Mouse (Mus musculus) liver, embryonic 11.5 days (tissue): ENCODE measurements around the gene Mknk1. TPM values are rescaled to one million over a fixed set of nuclear protein-coding genes. Genes with fewer than 3 reads are reported as not detected.
A peak's percentile ranks its signal among the peaks of the same experiment; 100 is the strongest.

Source experiments
- ATAC-seq: fragments of 200-750 bp; cut with Nextera tagmentation; replicated peaks from 2 replicates; pipeline ENCODE4 v1.8.0; 2017; ENCODE audit warnings: moderate number of reproducible peaks, mild to moderate bottlenecking, moderate TSS enrichment, moderate library complexity; ENCODE audit not compliant: low FRiP score
- DNase-seq: peaks from one replicate; pipeline ENCODE4 v3.0.0-alpha.2; 2017; ENCODE audit warnings: low spot score
- H3K27ac ChIP-seq: fragments of 300-500 bp; sonication (generic); 2 replicates; pipeline ENCODE4 v1.5.1; 2014; ENCODE audit warnings: mild to moderate bottlenecking, low read depth, low read length, control low read depth
- H3K27me3 ChIP-seq: fragments of 300-500 bp; sonication (generic); replicated peaks from 2 replicates; pipeline ENCODE4 v1.6.1; 2014; ENCODE audit warnings: low read length, mixed read lengths; ENCODE audit not compliant: control insufficient read depth, insufficient read depth
- H3K36me3 ChIP-seq: fragments of 300-500 bp; sonication (generic); 2 replicates; pipeline ENCODE4 v1.6.1; 2014; ENCODE audit warnings: mild to moderate bottlenecking, low read length, moderate library complexity, mixed read lengths; ENCODE audit not compliant: control insufficient read depth, insufficient read depth
- H3K4me1 ChIP-seq: fragments of 300-500 bp; sonication (generic); replicated peaks from 2 replicates; pipeline ENCODE4 v1.6.1; 2014; ENCODE audit warnings: low read length, mixed read lengths; ENCODE audit not compliant: control insufficient read depth, insufficient read depth
- H3K4me2 ChIP-seq: fragments of 300-500 bp; sonication (generic); 2 replicates; pipeline ENCODE4 v1.6.1; 2014; ENCODE audit warnings: mild to moderate bottlenecking, control low read depth, moderate library complexity
- H3K4me3 ChIP-seq: fragments of 300-500 bp; sonication (generic); 2 replicates; pipeline ENCODE4 v1.5.1; 2014; ENCODE audit warnings: low read depth, low read length, control low read depth
- H3K9ac ChIP-seq: fragments of 300-500 bp; sonication (generic); 2 replicates; pipeline ENCODE4 v1.6.1; 2014; ENCODE audit warnings: low read depth, low read length, control low read depth
- H3K9me3 ChIP-seq: fragments of 300-500 bp; sonication (generic); 2 replicates; pipeline ENCODE4 v1.6.1; 2016; ENCODE audit warnings: low read length, inconsistent platforms, mixed read lengths; ENCODE audit not compliant: control insufficient read depth
- WGBS: fragments of 180-500 bp; shearing (Covaris S2); extraction: QIAGEN DNeasy Blood & Tissue Kit; methylation state at CpG from one replicate; pipeline ENCODE4 v1.1.7; 2014; 5-methylcytosine and 5-hydroxymethylcytosine counted together
- polyA plus RNA-seq: library from polyadenylated mRNA; unstranded; fragments of >200 nt; fragmentation: Nextera tagmentation; extraction: Ambion mirVana; gene quantifications from 2 replicates; pipeline ENCODE4 v1.2.1, GENCODE M21; 2014

The Mknk1 gene
- polyA plus RNA-seq, 1 experiment from 2014 or later = 46.9 TPM

GRCm38 (mm10) chr4:115832040-115832439, 7.0 kb upstream of the Mknk1 start:
- H3K36me3 ChIP-seq = peaks cover 20% of the 10 kb centered on the region; the same call in 1 of the 2 replicates
- no peak for DNase-seq
- H3K4me2 ChIP-seq = no peak overlapping the region
- no peaks in the 10 kb centered on the region for H3K27me3 ChIP-seq
- no peak overlapping the region for H3K9ac ChIP-seq
- H3K9me3 ChIP-seq = no peaks in the 10 kb centered on the region
- H3K27ac ChIP-seq = no peak overlapping the region
- no peak for ATAC-seq
- WGBS = 62% methylated on average over 2 of the region's 2 CpGs
- H3K4me3 ChIP-seq = no peak overlapping the region
- peaks cover 20% of the 10 kb centered on the region for H3K4me1 ChIP-seq

GRCm38 (mm10) chr4:115835576-115835975, 3.4 kb upstream of the Mknk1 start:
- no peak overlapping the region for H3K9ac ChIP-seq
- H3K36me3 ChIP-seq = peaks cover 20% of the 10 kb centered on the region; the same call in 1 of the 2 replicates
- no peak overlapping the region for H3K27ac ChIP-seq
- no peak for ATAC-seq
- H3K4me1 ChIP-seq = peaks cover 9% of the 10 kb centered on the region; the same call in 1 of the 2 replicates
- no peak overlapping the region for H3K4me3 ChIP-seq
- no peak overlapping the region for H3K4me2 ChIP-seq
- no peaks in the 10 kb centered on the region for H3K9me3 ChIP-seq
- no peaks in the 10 kb centered on the region for H3K27me3 ChIP-seq
- 68% methylated on average over 2 of the region's 2 CpGs for WGBS
- no peak for DNase-seq

GRCm38 (mm10) chr4:115838196-115838595, 802 bp upstream of the Mknk1 start:
- Histone ChIP-seq H3K4me3 (peak overlapping the region; percentile 78), H3K9ac (peak overlapping the region; percentile 26; the same call in 1 of the 2 replicates), H3K4me1 (peaks cover 13% of the 10 kb centered on the region; the same call in 1 of the 2 replicates), H3K27ac (no peak overlapping the region), H3K27me3 (no peaks in the 10 kb centered on the region), H3K4me2 (peak overlapping the region; percentile 62), H3K9me3 (no peaks in the 10 kb centered on the region), H3K36me3 (peaks cover 15% of the 10 kb centered on the region; the same call in 1 of the 2 replicates)
- 47% methylated on average over 4 of the region's 4 CpGs for WGBS
- no peak for DNase-seq
- ATAC-seq = no peak

GRCm38 (mm10) chr4:115839956-115840355, 958 bp downstream of the Mknk1 start:
- Histone ChIP-seq H3K4me1 (peaks cover 13% of the 10 kb centered on the region), H3K9ac (peak overlapping the region; percentile 75), H3K27me3 (no peaks in the 10 kb centered on the region), H3K36me3 (peaks cover 8% of the 10 kb centered on the region; the same call in 1 of the 2 replicates), H3K4me3 (peak overlapping the region; percentile 78), H3K4me2 (peak overlapping the region; percentile 62), H3K27ac (no peak overlapping the region), H3K9me3 (no peaks in the 10 kb centered on the region)
- no peak for ATAC-seq
- 48% methylated on average over 4 of the region's 4 CpGs for WGBS
- no peak for DNase-seq

GRCm38 (mm10) chr4:115840842-115841241, 1.8 kb downstream of the Mknk1 start:
- Histone ChIP-seq H3K4me1 (peaks cover 20% of the 10 kb centered on the region), H3K9me3 (no peaks in the 10 kb centered on the region), H3K4me2 (peak overlapping the region; percentile 62), H3K9ac (no peak overlapping the region), H3K36me3 (peaks cover 8% of the 10 kb centered on the region; the same call in 1 of the 2 replicates), H3K27ac (no peak overlapping the region), H3K27me3 (no peaks in the 10 kb centered on the region), H3K4me3 (no peak overlapping the region)
- ATAC-seq (no peak), DNase-seq (no peak)
- WGBS = 96% methylated on average over 4 of the region's 4 CpGs

- no peak for ATAC-seq
- DNase-seq = no peak
- no peaks in the 10 kb centered on the region for H3K27me3 ChIP-seq
- no peak overlapping the region for H3K9ac ChIP-seq
- H3K27ac ChIP-seq = no peak overlapping the region
- no peak overlapping the region for H3K4me2 ChIP-seq
- WGBS = 64% methylated on average over 2 of the region's 2 CpGs
- H3K4me3 ChIP-seq = no peak overlapping the region
- H3K4me1 ChIP-seq = peaks cover 58% of the 10 kb centered on the region
- peaks cover 8% of the 10 kb centered on the region; the same call in 1 of the 2 replicates for H3K36me3 ChIP-seq
- H3K9me3 ChIP-seq = no peaks in the 10 kb centered on the region
These were observed 7.7 kb downstream of the Mknk1 start for GRCm38 (mm10) chr4:115846656-115847055.

- Histone ChIP-seq H3K9ac (no peak overlapping the region), H3K27ac (peak overlapping the region; percentile 89; the same call in 1 of the 2 replicates), H3K4me1 (peaks cover 58% of the 10 kb centered on the region), H3K9me3 (no peaks in the 10 kb centered on the region), H3K4me3 (no peak overlapping the region), H3K36me3 (peaks cover 8% of the 10 kb centered on the region; the same call in 1 of the 2 replicates), H3K4me2 (no peak overlapping the region), H3K27me3 (no peaks in the 10 kb centered on the region)
- ATAC-seq (no peak), DNase-seq (no peak)
- 30% methylated on average over 5 of the region's 5 CpGs for WGBS
These were observed 8.4 kb downstream of the Mknk1 start for GRCm38 (mm10) chr4:115847377-115847776.

- 37% methylated on average over 1 of the region's 1 CpGs for WGBS
- ATAC-seq (no peak), DNase-seq (no peak)
- H3K4me2 ChIP-seq = peak overlapping the region; percentile 53
- no peaks in the 10 kb centered on the region for H3K27me3 ChIP-seq
- H3K4me3 ChIP-seq = no peak overlapping the region
- peaks cover 6% of the 10 kb centered on the region; the same call in 1 of the 2 replicates for H3K36me3 ChIP-seq
- peaks cover 58% of the 10 kb centered on the region for H3K4me1 ChIP-seq
- H3K9ac ChIP-seq = no peak overlapping the region
- no peaks in the 10 kb centered on the region for H3K9me3 ChIP-seq
- H3K27ac ChIP-seq = peak overlapping the region; percentile 89
These were observed 9.1 kb downstream of the Mknk1 start for GRCm38 (mm10) chr4:115848083-115848482.

GRCm38 (mm10) chr4:115848990-115849677, 10.1 kb downstream of the Mknk1 start:
- Histone ChIP-seq H3K27me3 (no peaks in the 10 kb centered on the region), H3K4me2 (peak overlapping the region; percentile 54), H3K9ac (peak overlapping the region; percentile 56), H3K9me3 (no peaks in the 10 kb centered on the region), H3K36me3 (peaks cover 3% of the 10 kb centered on the region; the same call in 1 of the 2 replicates), H3K4me1 (peaks cover 58% of the 10 kb centered on the region), H3K27ac (peak overlapping the region; percentile 89), H3K4me3 (no peak overlapping the region)
- peak; percentile 98 for ATAC-seq
- 10% methylated on average over 8 of the region's 8 CpGs for WGBS
- DNase-seq = peak; percentile 70
